Mouse (Mus musculus) kidney, adult 9 months (tissue): ENCODE results near the gene Lrrc49.
A peak's percentile ranks its signal among the peaks of the same experiment; 100 is the strongest.

Experiments used
- DNase-seq: peaks from one replicate; pipeline ENCODE4 v3.0.0; 2022

Gene Lrrc49

DNA sequence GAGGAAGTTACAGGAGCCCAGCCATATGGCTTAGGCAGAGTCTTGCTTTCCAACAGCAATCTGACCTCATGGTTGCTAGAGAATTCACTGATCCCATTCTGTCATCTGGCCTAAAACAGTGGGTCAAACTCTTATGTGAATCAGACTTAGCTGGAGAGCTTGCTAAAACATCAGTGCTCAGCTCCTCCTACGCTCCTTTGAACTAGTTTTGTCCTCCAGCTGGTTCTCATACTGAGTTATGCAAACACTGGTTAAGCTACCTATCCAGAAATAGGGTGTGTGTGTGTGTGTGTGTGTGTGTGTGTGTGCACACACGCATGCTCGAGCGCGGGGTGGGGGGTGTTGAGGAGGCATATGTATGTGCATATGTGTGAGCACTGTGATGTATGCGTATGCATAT lies 15.4 kb downstream of the Lrrc49 start:
- no peak for DNase-seq

DNA sequence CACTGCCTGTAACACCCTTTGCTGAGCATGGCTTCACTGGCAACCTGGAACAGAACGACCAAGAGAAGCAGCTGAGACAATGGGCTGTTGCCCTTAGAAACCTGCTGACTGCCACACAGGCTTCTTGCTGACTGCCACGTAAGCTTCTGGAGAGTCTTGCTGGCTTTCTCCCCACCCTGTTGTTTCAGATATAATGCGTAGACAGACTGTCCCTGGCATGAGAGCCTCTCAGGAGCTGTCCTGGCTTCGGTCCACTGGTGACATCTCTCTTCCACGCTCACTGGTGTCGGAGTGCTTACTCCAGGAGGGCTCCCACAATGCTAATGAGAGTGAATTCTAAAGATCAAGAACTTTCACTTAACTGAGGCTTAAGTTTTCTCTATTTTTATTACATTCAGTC lies 19.1 kb downstream of the Lrrc49 start:
- DNase-seq: no peak

DNA sequence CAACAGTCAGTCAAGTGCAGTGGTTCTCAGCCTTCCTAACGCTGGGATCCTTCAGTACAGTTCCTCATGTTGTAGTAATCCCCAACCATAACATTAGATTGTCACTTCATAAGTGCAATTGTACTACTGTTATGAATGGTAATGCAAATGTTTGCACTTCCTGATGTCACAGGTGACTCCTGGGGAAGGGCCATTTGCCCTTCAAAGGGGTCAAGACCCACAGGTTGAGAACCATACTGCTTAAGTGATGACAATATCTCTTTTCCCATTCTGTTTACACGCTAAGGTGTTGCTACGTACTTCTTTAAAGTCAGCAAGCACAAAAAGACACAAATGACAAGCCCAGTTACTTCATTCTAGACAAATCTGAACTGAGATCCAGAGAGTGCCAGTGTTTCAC lies 22.4 kb downstream of the Lrrc49 start:
- DNase-seq: no peak

DNA sequence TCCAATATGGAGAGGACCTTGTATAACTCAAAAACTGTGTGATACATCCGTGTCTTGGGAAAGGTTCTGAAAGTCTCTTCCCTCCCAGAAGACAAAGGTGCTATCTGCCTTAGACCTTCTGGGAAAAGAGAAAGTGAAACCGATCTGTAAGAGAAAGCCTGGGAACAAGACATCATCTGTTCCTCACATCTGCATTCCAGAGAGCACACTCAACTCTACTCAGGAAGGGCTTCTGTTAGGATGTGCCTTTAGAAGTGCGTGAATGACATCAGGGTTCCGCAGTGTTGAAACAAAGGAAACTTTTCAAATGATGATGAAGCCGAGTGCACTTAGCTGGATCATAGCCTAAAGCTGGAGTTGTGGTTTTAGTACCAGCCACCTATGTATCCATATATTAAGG lies 23.1 kb downstream of the Lrrc49 start:
- peak; percentile 32 for DNase-seq

DNA sequence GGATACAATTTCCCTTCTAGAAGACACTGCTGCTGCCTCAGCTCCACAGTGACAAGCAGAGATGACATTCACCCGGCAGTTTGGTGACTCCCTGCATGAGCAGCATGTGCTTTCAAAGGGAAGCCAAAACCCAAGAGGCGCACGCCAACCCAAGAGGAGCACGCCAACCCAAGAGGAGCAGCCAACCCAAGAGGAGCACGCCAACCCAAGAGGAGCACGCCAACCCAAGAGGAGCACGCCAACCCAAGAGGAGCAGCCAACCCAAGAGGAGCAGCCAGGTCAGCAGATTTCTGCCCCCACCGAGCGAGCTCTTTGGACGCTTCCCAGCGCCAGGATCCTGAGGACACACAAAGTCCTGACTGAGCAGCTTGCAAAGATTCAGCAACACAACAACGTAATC lies 23.6 kb downstream of the Lrrc49 start:
- DNase-seq: no peak

DNA sequence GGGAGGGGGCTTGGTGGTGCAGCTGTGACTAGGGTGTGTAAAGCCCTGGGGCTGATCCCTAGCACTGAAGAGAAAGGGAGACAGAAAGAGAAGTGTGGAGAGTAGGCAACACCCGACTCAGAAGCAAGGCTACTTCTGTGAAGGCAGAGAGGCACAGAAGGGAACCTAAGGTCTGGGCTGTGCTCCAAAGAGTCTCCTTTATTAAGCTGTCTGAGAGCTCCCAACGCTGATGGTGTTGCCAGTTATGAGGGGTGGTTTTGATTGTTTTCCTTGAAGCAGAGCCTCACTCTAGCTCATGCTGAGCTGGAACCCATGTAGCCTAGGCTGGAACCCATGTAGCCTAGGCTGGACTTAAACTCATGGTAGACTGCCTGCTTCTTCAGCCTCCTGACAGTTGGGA lies 25.0 kb downstream of the Lrrc49 start:
- DNase-seq: no peak

DNA sequence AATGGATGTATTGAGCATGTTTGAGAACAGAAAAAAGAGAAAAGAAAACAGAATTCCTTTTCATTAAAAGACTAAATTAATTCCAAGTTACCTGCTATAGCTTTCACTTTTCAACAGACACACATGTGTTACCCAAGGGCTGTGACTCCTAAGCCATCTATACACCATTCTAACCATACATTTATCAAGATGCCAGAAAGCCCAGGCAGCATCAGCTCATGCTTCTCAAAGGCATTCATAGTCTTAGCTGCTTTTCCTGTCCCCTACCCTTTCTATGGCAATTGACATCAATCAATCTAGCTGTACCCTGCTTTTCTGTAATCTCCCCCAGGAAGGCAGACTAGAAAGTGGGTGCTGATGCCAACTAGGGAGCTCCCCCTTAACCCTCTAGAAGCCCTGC lies 34.4 kb downstream of the Lrrc49 start:
- no peak for DNase-seq

DNA sequence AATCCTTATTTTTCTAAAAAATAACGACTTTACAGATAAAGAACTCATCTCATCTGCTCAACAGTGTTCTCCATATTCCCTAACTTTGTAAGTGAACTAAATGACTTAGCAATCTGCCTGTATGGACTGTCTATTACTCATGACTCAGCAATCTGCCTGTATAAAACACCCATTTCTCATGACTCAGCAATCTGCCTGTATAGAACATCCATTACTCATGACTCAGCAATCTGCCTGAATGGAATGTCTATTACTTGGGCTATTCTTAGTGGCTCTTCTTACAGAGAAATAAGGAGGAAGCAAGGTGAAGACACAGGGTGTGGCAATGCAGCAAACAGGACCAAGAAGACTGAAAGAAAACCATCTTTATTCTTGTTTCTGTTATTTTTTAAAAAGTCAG lies 34.8 kb downstream of the Lrrc49 start:
- DNase-seq: no peak

DNA sequence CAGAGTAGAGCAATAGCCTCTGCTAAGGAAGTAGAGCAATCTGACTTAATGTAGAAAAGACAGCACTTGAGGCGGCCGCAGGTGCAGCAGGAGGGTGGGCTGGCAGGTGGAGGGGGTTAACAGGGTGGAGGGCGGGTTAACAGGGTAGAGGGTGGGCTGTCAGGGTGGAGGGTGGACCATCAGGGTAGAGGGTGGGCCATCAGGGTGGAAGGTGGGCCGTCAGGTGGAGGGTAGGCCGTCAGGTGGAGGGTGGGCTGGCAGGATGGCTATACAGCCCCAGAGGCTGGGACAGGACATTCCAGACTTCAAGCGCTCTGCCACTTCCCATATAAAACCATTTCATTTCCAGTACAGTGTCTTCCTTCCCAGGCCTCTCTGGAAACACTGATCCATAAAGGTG lies 37.7 kb downstream of the Lrrc49 start:
- no peak for DNase-seq

DNA sequence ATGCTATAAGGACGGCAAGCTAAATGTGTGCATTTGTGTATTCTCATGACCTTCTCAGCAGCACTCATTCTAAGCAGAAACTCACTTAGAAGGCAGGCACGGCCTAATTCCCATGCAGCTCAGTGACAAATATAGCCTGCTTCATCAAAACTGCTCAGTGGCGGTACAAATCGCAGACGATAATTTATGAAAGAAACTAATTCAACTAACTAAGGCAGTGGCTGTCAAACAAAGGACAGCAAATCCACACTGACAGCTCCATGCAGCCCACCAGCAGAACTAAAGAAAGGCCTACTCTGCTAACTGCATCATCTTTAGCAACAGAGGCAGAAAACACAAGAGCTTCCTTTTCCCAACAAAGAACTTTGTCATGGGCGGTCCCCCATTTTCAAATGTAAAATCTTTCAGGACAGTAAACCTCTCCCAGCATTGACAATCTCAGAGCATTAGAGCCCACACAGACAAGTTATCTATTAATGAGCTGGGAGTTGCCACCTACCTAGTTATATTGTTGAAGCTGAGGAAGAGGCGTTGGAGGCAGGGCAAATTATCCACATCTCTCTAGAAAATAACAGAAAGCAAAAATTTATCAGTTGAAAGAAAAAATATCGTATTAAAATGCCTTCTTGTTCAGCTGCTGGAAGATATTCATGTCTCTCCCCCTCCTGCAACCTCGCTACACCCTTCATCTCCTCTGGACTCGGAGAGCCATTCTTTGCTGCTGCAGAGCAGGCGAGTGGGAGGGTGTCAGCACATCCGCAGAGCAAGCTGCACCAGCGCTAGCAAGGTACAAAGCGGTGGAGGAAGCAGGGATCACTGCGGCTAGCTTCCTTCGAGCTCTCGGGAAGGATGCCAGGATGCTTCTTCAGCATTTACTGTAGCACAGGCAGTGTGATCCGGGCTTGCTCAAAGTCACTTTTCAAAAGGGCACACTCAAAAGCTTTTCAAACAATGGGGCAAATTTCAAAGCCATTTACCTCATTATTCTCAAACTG lies 38.7 kb downstream of the Lrrc49 start:
- DNase-seq: peak; percentile 52

DNA sequence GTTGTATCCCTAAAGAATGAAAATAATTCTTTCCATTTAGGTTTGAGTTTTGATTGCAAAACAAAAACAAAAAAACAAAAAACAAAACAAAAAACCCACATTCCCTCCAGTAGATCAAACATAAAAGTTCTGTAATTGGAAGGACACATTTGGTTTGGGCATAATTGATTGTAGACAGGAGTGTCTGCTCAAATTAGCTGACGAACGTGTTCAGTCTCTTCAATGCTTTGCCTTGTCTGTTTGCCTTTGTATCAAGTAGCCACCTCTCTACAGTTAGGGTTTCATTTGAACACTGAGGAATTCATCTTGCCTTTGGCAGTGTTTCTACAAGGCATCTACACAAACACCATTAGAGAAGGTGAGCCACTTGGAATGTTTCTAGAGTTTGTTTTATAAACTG lies 54.4 kb downstream of the Lrrc49 start:
- DNase-seq: no peak

DNA sequence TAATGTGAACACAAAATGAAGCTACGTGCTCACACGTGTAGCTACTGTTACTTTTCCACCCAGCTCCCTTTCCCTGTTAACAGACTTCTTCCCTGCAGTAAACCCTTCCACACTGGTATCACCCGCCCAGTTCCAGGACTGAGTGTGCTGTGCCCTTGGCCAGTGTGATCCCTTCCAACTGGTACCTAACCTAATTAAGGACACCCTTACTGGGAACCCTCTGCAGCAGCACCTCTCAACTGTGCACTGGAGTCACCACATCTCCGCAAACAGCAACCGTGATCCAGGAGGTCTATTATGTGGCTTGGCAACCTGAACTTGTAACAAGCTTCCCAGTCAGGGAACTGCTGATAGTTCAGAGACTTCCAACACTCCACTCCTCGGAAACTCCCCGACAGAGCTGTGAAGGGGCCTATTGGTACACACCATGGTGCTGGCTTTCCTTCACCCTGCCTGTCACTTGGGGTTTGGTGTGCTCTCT lies 61.6 kb downstream of the Lrrc49 start:
- no peak for DNase-seq

DNA sequence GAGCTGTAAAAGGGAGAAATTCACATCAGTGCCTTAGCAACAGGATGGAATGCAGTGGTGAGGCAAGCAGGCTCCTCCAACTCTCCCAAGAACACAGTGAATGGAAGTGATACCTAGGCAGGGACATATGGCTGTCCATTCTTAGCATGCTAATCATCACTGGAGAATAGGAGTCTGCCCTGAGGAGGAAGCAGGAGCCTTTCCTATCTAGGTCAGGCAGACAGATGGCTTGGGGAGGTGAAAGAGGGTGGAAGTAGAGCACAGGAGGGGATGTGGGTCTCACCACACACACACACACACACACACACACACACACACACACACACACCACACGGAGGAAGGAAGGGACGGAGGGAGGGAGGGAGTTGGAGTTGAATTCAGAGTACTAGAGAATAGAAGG lies 62.1 kb downstream of the Lrrc49 start:
- no peak for DNase-seq

DNA sequence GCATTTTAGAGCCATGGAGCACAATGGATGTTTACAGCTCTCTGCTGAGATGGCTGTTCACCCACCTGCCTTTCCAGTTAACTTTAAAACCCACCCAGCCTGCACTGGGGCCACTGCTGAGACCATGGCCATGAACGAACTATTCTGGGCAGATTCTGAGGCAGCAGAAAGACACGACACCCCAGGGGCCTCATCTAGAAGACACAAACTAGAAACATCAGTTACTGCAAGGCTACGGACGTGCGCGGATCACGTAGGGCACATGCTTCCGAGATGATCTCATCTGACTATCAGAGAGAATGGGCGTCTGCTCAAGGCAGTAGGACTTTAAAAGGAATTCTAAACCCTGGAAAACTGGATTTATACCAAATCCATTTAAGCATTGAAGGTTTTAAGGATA lies 71.0 kb downstream of the Lrrc49 start:
- DNase-seq: no peak

DNA sequence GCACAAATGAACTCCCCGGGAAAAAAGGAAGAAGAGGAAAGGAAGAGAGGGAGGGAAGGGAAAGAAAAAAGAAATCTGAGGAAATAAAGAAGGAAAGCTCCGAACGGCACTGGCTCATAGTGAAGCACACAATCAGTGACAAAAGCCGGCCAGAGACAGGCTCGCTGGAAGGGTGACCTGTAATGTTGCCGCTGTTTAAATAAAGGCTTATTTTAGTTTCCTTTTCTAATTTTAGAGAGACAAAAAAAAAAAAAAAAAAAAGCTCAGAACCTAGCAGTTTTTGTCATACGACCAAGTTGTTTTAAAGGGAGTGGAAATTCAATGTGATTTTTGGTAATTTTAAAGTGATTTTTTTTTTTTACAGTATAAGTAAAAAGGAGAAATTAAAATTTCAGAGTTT lies 71.6 kb downstream of the Lrrc49 start:
- DNase-seq: no peak

DNA sequence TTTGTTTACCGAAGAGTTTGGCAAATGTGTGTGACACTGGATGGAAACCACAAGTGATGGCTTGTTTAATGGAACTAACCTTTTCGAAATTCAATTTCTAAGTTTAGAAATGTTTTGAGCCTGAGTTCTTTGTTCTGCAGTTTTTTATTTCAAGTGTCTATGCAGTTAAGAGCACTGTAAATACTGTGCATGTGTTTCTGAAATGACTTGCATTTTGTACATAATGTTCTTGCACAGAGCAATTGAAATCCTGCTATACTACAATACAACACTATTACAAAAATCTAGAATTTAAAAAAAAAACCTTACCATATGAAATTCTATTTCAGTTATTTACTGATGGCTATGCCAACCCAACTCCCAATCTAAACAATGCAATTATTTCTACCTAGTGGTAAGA lies 75.7 kb downstream of the Lrrc49 start:
- DNase-seq: no peak

DNA sequence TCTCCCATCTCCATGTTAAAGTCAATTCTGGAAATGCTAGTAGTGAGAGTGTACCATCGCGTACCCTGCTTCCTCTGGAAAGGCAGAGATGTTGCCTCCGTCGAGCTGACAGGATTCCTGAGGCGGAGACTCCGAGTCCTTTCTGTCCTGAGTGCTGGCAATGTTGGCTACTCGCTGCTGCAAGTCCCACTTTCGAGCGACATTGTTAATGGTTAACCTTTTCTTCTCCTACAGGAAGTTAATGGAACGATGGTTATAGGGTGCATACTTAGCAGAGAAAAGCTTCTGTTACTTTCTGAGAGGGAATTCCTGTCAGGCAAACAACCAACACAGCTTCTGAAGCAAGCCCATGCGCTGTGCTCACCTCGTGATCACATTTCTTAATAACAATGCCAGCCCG lies 77.8 kb downstream of the Lrrc49 start:
- peak; percentile 26 for DNase-seq

DNA sequence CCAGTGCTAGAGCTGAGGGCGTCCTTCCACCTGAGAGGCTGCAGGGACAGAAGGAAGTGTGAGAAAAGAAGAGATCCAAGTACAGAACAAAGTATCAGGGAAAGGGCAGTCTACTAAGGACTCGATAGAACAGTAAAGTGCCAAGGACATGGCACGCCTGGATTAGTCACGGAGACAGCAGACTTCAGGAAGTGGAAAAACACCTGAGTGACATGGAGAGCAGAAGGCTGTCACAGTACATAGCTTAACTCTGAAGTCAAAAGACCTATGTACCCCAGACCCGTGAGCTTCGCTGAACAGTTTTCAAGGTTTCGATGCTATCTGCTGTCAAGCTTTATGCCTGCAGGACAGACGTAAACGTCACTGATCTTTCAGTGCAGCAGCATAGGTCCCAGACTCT lies 79.1 kb downstream of the Lrrc49 start:
- DNase-seq: no peak

DNA sequence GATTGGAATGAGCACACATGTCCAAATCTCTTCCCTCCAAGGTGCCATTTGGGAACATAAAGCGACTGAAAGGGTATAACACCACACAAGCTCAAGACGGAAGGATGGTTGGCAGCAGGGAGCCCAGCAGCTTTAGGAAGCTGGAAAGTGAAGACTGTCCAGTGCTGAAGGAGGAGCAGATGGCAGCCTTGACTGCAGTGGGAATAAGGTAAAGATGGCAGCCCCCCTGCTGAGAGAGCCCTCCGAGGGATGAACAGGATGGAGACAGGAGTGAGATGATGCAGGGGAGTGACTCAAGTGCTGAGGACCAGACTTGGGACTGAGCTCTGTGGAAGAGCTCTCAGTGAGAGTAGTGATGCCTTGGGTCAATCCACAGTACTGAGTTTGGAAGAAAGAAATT lies 79.9 kb downstream of the Lrrc49 start:
- no peak for DNase-seq

DNA sequence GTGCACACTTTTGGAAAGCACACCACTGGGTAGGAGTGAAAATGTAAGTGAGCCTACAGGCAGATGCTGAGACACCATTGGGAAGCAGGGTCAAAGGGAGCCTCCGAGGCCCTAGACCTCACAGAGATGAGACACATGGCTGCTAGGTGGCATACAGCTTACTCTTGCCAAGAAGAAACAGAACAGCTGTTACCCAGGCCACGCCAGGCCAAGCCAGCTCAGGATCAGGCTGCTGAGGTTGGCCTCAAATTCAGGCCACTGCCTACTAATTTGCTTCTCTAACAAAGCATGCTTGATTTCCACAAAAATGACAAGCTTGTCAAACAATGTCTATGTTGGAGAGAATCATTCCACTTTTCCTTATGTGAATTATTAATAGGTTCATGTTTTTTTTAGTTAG lies 83.0 kb downstream of the Lrrc49 start:
- no peak for DNase-seq

DNA sequence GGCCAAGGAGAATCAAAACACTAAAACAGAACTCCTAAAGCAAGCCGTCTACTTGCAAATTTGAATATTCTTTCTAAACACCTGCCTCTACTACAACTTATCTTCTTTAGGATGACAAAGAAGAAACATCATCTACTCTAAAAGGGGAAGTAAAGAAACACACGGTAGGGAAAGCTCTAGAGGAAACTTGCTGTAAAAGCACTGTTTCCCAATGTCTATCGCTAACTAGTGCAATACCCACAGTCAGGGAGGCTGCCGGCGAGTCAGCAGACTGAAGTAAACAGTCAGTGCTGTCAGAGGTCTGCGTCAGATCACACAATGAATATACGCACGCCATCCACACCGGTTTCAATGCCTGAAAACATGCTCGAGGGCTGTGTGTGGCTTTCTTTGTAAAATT lies 86.0 kb downstream of the Lrrc49 start:
- DNase-seq: no peak

DNA sequence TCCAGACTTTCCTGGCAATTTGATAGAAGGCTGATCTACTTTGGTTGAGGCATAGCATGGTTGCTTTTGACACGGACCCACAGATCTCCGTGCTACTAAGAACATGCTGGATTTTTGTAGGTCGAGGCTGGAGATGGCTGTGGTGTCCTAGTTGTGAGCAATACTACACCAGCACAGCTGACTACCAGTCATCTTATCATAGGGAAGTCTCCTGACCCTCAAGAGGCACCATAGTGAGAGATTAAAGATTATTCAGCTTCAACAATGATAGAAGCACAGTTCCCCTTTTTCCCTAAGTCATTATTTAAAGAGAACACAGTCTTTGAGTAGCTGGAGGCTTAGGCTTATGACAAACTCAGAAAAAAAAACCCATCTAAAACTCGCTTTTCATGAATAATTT lies 87.7 kb downstream of the Lrrc49 start:
- no peak for DNase-seq

DNA sequence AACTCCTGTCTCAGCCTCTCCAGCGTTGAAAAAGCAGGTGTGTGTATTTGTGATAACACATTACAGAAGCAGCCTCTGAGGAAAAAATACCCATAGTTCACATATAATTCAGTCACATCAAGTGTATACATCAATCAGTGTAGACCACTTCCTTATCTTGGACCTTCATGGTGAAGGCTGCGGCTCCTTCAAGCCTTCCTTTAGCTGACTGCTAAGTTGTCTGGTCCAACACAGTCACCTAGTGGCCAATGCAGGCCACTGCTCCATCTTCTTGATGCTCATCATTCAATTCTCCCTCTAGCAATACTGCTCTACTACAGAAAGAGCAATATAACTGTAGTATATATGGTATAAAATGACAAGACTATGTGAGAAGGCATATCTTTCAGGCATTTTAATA lies 88.5 kb downstream of the Lrrc49 start:
- DNase-seq: peak; percentile 38

DNA sequence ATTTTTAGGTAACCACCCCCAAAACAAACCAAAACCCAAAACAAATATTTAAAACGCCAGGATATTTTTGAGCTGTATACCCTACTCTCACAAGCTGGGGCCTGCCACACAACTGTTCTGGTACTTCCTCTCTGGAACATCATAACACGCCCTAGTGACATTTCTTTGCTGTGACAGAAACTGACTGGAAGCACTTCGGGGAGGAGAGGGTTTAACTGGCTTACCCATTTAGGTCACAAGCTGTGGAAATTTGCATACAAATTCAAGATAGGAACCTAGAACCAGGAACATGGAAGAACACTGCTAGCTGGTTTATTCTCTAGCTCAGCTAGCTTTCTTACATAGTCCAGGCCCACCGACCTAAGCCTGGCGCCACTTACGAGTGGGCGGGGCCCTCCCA lies 92.6 kb downstream of the Lrrc49 start:
- DNase-seq: no peak

DNA sequence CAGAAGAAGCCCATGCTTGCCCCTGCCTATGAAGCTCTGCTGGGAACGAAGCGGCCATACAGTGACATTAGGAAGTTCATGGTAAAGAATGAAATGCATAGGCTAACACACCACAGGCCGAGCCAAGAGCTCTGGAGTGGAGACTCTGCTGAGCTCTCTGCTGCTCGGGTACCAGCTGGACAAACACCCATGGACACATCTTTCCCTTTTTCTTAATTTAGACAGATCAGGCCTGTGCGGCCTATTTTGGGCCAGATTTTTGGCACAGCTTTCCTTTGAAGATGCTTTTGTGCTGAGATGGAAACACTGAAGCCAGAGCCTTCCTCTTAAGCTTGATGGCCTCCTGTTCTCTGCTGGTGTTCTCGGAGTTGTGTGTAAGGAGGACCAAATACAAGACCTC lies 95.0 kb downstream of the Lrrc49 start:
- no peak for DNase-seq
